Mouse (Mus musculus) forebrain, embryonic 11.5 days (tissue): ENCODE data around the gene Mfsd6l. TPM values are rescaled to one million over a fixed set of nuclear protein-coding genes. Genes with fewer than 3 reads are reported as not detected.

Source experiments
- ATAC-seq: fragments of 200-750 bp; cut with Nextera tagmentation; replicated peaks from 2 replicates; pipeline ENCODE4 v1.8.0; 2017; ENCODE audit warnings: moderate TSS enrichment; ENCODE audit not compliant: low FRiP score
- DNase-seq: peaks from one replicate; pipeline ENCODE4 v3.0.0-alpha.2; 2017; ENCODE audit warnings: low spot score
- H3K27ac ChIP-seq: fragments of 300-500 bp; sonication (generic); 2 replicates; pipeline ENCODE4 v1.5.1; 2014; ENCODE audit warnings: low read depth, low read length
- H3K27me3 ChIP-seq: fragments of 300-500 bp; sonication (generic); 2 replicates; pipeline ENCODE4 v1.6.1; 2014; ENCODE audit warnings: mild to moderate bottlenecking, low read length, mixed read lengths; ENCODE audit not compliant: control insufficient read depth, insufficient read depth
- H3K36me3 ChIP-seq: fragments of 300-500 bp; sonication (generic); 2 replicates; pipeline ENCODE4 v1.6.1; 2014; ENCODE audit warnings: mild to moderate bottlenecking, low read length, moderate library complexity, mixed read lengths; ENCODE audit not compliant: control insufficient read depth, insufficient read depth
- H3K4me1 ChIP-seq: fragments of 300-500 bp; sonication (generic); replicated peaks from 2 replicates; pipeline ENCODE4 v1.6.1; 2014; ENCODE audit warnings: low read length, mixed read lengths; ENCODE audit not compliant: control insufficient read depth, insufficient read depth
- H3K4me2 ChIP-seq: fragments of 300-500 bp; sonication (generic); 2 replicates; pipeline ENCODE4 v1.6.1; 2014; ENCODE audit warnings: low read depth, mild to moderate bottlenecking, low read length, moderate library complexity, mixed read lengths; ENCODE audit not compliant: severe bottlenecking
- H3K4me3 ChIP-seq: fragments of 300-500 bp; sonication (generic); 2 replicates; pipeline ENCODE4 v1.5.1; 2014; ENCODE audit warnings: low read depth, low read length
- H3K9ac ChIP-seq: fragments of 300-500 bp; sonication (generic); 2 replicates; pipeline ENCODE4 v1.6.1; 2014; ENCODE audit warnings: low read length
- H3K9me3 ChIP-seq: fragments of 300-500 bp; sonication (generic); 2 replicates; pipeline ENCODE4 v1.6.1; 2016; ENCODE audit warnings: low read length, mixed read lengths; ENCODE audit not compliant: control insufficient read depth
- WGBS: fragments of 180-500 bp; shearing (Covaris S2); extraction: QIAGEN DNeasy Blood & Tissue Kit; methylation state at CpG from one replicate; pipeline ENCODE4 v1.1.7; 2014; 5-methylcytosine and 5-hydroxymethylcytosine counted together
- polyA plus RNA-seq: library from polyadenylated mRNA; unstranded; fragments of >200 nt; fragmentation: Nextera tagmentation; extraction: Ambion mirVana; gene quantifications from 2 replicates; pipeline ENCODE4 v1.2.1, GENCODE M21; 2014

The Mfsd6l gene
- polyA plus RNA-seq, 1 experiment from 2014 or later: not detected

- Histone ChIP-seq H3K27ac (peak overlapping the region; percentile 50; the same call in 1 of the 2 replicates), H3K36me3 (no peaks in the 10 kb centered on the region)
- WGBS: 49% methylated on average over 6 of the region's 6 CpGs
Observed at GRCm38 (mm10) chr11:68600551-68601021, 44.6 kb downstream of the Mfsd6l start.

GRCm38 (mm10) chr11:68601486-68601991, 45.6 kb downstream of the Mfsd6l start:
- Histone ChIP-seq H3K9ac (no peak overlapping the region), H3K4me2 (no peak overlapping the region), H3K27ac (peak overlapping the region; percentile 50; the same call in 1 of the 2 replicates), H3K36me3 (no peaks in the 10 kb centered on the region), H3K9me3 (no peaks in the 10 kb centered on the region), H3K27me3 (no peaks in the 10 kb centered on the region), H3K4me3 (no peak overlapping the region), H3K4me1 (peaks cover 2% of the 10 kb centered on the region; the same call in 1 of the 2 replicates)
- ATAC-seq: no peak; the same call in 1 of the 2 replicates
- DNase-seq: peak; percentile 57
- WGBS: 3% methylated on average over 9 of the region's 9 CpGs

More at GRCm38 (mm10) chr11:68600551-68601021, 44.6 kb downstream of the Mfsd6l start:
- H3K4me1 ChIP-seq: peaks cover 2% of the 10 kb centered on the region; the same call in 1 of the 2 replicates
- H3K9me3 ChIP-seq: no peaks in the 10 kb centered on the region
- no peak overlapping the region for H3K4me3 ChIP-seq
- H3K4me2 ChIP-seq: no peak overlapping the region
- H3K9ac ChIP-seq: no peak overlapping the region
- DNase-seq (no peak), ATAC-seq (no peak)
- no peaks in the 10 kb centered on the region for H3K27me3 ChIP-seq

- Histone ChIP-seq H3K36me3 (no peaks in the 10 kb centered on the region), H3K27ac (no peak overlapping the region), H3K4me1 (peaks cover 2% of the 10 kb centered on the region; the same call in 1 of the 2 replicates), H3K27me3 (no peaks in the 10 kb centered on the region), H3K9me3 (no peaks in the 10 kb centered on the region), H3K9ac (no peak overlapping the region), H3K4me3 (no peak overlapping the region), H3K4me2 (no peak overlapping the region)
- peak; percentile 68 for DNase-seq
- ATAC-seq: no peak
- WGBS: 18% methylated on average over 8 of the region's 8 CpGs
Observed at GRCm38 (mm10) chr11:68602200-68602931, 46.4 kb downstream of the Mfsd6l start.

- H3K9me3 ChIP-seq: no peaks in the 10 kb centered on the region
- no peak overlapping the region for H3K9ac ChIP-seq
- H3K4me3 ChIP-seq: no peak overlapping the region
- WGBS: 74% methylated on average over 2 of the region's 2 CpGs
- H3K27me3 ChIP-seq: no peaks in the 10 kb centered on the region
- H3K4me1 ChIP-seq: peaks cover 2% of the 10 kb centered on the region; the same call in 1 of the 2 replicates
- H3K4me2 ChIP-seq: no peak overlapping the region
- H3K36me3 ChIP-seq: no peaks in the 10 kb centered on the region
- no peak overlapping the region for H3K27ac ChIP-seq
- DNase-seq (no peak), ATAC-seq (no peak)
Observed at GRCm38 (mm10) chr11:68607046-68607445, 51.1 kb downstream of the Mfsd6l start.

Other genes with a start within 250 kb of the Mfsd6l start
- gene Ntn1, start 155.4 kb upstream of the Mfsd6l start, polyA plus RNA-seq: 4.8 and 6.2 TPM in 2 replicates
- gene Pik3r5, start 124.1 kb upstream of the Mfsd6l start, polyA plus RNA-seq: 0.81 and 1.2 TPM in 2 replicates
- 1.6 and 1.9 TPM in 2 replicates for gene Pik3r6, start 53.2 kb upstream of the Mfsd6l start, polyA plus RNA-seq
- 0.51 and 0.87 TPM in 2 replicates for gene Ccdc42, start 30.8 kb downstream of the Mfsd6l start, polyA plus RNA-seq
- gene Myh10, start 135.4 kb downstream of the Mfsd6l start, polyA plus RNA-seq: 163 and 165 TPM in 2 replicates